Mouse (Mus musculus): ENCODE data around the gene Aftph.
"Not testable (repeated sequence)": the region's sequence is repeated elsewhere in the genome, so short reads cannot be mapped to it uniquely, and the experiment has no call there.

Gene Aftph

GRCm38 (mm10) chr11:20741201-20742100 lies at the start of gene Aftph:
Gene Aftph, minus strand, starts transcription at chr11:20741589.
- DNase-seq: peak; percentile 98 to 99

GRCm38 (mm10) chr11:20789015-20789414 lies 47.6 kb upstream of the Aftph start:
- DNase-seq: no peak

GRCm38 (mm10) chr11:20788070-20788469 lies 46.7 kb upstream of the Aftph start:
- peak in 1 of 2 experiments; percentile 2 for DNase-seq

- peak in 1 of 2 experiments; percentile 2 for DNase-seq
Measured at GRCm38 (mm10) chr11:20786191-20786590, 44.8 kb upstream of the Aftph start.

GRCm38 (mm10) chr11:20785186-20785585 lies 43.8 kb upstream of the Aftph start:
- peak in 1 of 2 experiments; percentile 1 for DNase-seq

GRCm38 (mm10) chr11:20784776-20785175 lies 43.4 kb upstream of the Aftph start:
- no peak for DNase-seq

GRCm38 (mm10) chr11:20783467-20783866 lies 42.1 kb upstream of the Aftph start:
- no peak for DNase-seq

- DNase-seq: no peak
Measured at GRCm38 (mm10) chr11:20782620-20783019, 41.2 kb upstream of the Aftph start.

- DNase-seq: no peak
Measured at GRCm38 (mm10) chr11:20780312-20780711, 38.9 kb upstream of the Aftph start.

- no peak for DNase-seq
Measured at GRCm38 (mm10) chr11:20778861-20779563, 37.6 kb upstream of the Aftph start.

- DNase-seq: no peak
Measured at GRCm38 (mm10) chr11:20778298-20778697, 36.9 kb upstream of the Aftph start.

- DNase-seq: no peak
Measured at GRCm38 (mm10) chr11:20776668-20777067, 35.3 kb upstream of the Aftph start.

- no peak for DNase-seq
Measured at GRCm38 (mm10) chr11:20772642-20773041, 31.3 kb upstream of the Aftph start.

- DNase-seq: not testable (repeated sequence)
Measured at GRCm38 (mm10) chr11:20771827-20772226, 30.4 kb upstream of the Aftph start.

GRCm38 (mm10) chr11:20761984-20762383 lies 20.6 kb upstream of the Aftph start:
- not testable (repeated sequence) for DNase-seq

- no peak for DNase-seq
Measured at GRCm38 (mm10) chr11:20750573-20750972, 9.2 kb upstream of the Aftph start.

- DNase-seq: no peak
Measured at GRCm38 (mm10) chr11:20743353-20743752, 2.0 kb upstream of the Aftph start.

GRCm38 (mm10) chr11:20742361-20742897 lies 1.0 kb upstream of the Aftph start:
- DNase-seq: peak in 1 of 2 experiments; percentile 77

- peak; percentile 61 to 67 for DNase-seq
Measured at GRCm38 (mm10) chr11:20740481-20741200, 748 bp downstream of the Aftph start.

GRCm38 (mm10) chr11:20734066-20734465 lies 7.3 kb downstream of the Aftph start:
- DNase-seq: no peak

GRCm38 (mm10) chr11:20733486-20734030 lies 7.8 kb downstream of the Aftph start:
- no peak for DNase-seq

GRCm38 (mm10) chr11:20729403-20729802 lies 12.0 kb downstream of the Aftph start:
- no peak for DNase-seq

GRCm38 (mm10) chr11:20728044-20728443 lies 13.3 kb downstream of the Aftph start:
- no peak for DNase-seq

Measured in lung, postnatal 4 days (tissue).